Mouse (Mus musculus): ENCODE data around the gene Foxi1. TPM values are rescaled to one million over a fixed set of nuclear protein-coding genes. Genes with fewer than 3 reads are reported as not detected.

Gene Foxi1
- polyA plus RNA-seq, 1 experiment from 2014 or later = 9.3 TPM

DNA sequence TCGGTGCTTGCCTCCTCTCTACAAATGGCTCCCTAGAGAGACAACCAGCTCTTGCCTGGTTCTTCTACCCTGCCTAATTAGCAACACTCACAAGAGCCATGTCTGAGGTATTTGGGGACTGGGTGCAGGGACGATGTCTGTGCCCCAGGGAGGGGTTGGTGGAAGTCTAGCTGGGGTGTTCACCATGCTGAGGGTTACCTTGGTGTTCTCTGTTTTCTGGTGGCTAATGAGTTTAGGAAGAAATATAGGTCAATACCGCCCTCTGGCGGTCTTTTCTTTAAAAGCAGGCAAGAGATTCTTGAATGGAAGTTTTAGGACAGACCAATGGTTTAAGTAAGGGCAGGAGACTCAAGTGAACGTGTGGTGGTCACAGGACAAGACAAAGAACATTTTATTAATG, 5.0 kb upstream of the Foxi1 start:
- no peak overlapping the region for H3K4me3 ChIP-seq (ENCODE audit: low read length)
- H3K36me3 ChIP-seq (ENCODE audit: control insufficient read depth, insufficient read depth, low read length) = no peaks in the 10 kb centered on the region
- 0 out of 2 replicates have a peak, but pooled peaks have one; percentile 46 for ATAC-seq (ENCODE audit: low FRiP score, low TSS enrichment)
- no peak overlapping the region for H3K27ac ChIP-seq (ENCODE audit: low read depth, low read length)
- 24% methylated on average over 5 of the region's 5 CpGs for WGBS
- no peaks in the 10 kb centered on the region for H3K4me1 ChIP-seq (ENCODE audit: control insufficient read depth, insufficient read depth, low read length)
- no peaks in the 10 kb centered on the region for H3K9me3 ChIP-seq (ENCODE audit: control insufficient read depth, low read length)
- H3K9ac ChIP-seq (ENCODE audit: low read depth, low read length) = no peak overlapping the region
- H3K27me3 ChIP-seq (ENCODE audit: control insufficient read depth, insufficient read depth, low read length) = no peaks in the 10 kb centered on the region
- H3K4me2 ChIP-seq (replicated peaks; ENCODE audit: low read depth, low read length) = no peak overlapping the region

DNA sequence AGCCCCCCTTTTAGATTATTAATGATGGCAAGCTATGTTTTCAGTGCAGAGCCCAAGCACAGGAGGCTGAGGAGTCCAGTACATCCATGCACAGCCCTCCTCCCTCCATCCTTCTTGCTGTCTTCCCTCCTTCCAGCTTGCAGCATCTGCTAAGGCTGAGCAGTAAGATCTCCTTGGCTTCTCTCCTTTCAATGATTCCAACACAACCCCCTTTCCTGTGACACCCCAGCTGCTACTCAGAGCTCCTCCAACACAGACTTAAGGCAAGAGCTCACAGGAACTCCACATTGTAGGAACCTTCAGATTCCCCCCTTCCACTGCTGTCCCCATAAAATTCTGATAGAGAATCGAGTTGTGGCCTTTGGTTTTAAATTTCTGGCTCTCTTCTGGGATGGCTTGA, 5.1 kb downstream of the Foxi1 start:
- Histone ChIP-seq H3K9me3 (ENCODE audit: control insufficient read depth, low read length) (no peaks in the 10 kb centered on the region), H3K4me3 (ENCODE audit: low read length) (no peak overlapping the region), H3K27me3 (ENCODE audit: control insufficient read depth, insufficient read depth, low read length) (no peaks in the 10 kb centered on the region), H3K4me2 (replicated peaks; ENCODE audit: low read depth, low read length) (no peak overlapping the region), H3K27ac (ENCODE audit: low read depth, low read length) (no peak overlapping the region), H3K36me3 (ENCODE audit: control insufficient read depth, insufficient read depth, low read length) (no peaks in the 10 kb centered on the region), H3K9ac (ENCODE audit: low read depth, low read length) (no peak overlapping the region), H3K4me1 (ENCODE audit: control insufficient read depth, insufficient read depth, low read length) (no peaks in the 10 kb centered on the region)
- WGBS = 26% methylated on average over 1 of the region's 1 CpGs
- ATAC-seq (ENCODE audit: low FRiP score, low TSS enrichment) = no peak

DNA sequence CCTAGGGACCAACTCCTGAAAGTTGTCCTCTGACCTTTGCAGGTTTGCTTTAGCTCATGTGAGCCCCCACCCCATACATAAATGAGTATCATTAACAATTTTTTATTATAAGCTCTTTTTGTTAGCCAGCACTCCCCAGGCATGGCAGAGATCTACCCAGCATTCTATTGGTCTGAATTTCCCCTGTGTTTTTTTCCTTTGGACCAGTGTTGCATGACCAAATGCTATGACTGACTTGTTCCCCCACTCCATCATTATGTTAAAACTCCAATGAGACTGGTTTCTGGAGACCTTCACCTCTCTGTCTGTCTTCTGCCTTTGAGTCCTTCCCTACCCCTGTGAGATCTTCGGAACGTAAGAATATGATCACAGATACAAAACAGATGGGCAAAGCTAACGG, 12.7 kb downstream of the Foxi1 start:
- no peak overlapping the region for H3K4me3 ChIP-seq (ENCODE audit: low read length)
- no peak for ATAC-seq (ENCODE audit: low FRiP score, low TSS enrichment)
- no peak overlapping the region for H3K27ac ChIP-seq (ENCODE audit: low read depth, low read length)

DNA sequence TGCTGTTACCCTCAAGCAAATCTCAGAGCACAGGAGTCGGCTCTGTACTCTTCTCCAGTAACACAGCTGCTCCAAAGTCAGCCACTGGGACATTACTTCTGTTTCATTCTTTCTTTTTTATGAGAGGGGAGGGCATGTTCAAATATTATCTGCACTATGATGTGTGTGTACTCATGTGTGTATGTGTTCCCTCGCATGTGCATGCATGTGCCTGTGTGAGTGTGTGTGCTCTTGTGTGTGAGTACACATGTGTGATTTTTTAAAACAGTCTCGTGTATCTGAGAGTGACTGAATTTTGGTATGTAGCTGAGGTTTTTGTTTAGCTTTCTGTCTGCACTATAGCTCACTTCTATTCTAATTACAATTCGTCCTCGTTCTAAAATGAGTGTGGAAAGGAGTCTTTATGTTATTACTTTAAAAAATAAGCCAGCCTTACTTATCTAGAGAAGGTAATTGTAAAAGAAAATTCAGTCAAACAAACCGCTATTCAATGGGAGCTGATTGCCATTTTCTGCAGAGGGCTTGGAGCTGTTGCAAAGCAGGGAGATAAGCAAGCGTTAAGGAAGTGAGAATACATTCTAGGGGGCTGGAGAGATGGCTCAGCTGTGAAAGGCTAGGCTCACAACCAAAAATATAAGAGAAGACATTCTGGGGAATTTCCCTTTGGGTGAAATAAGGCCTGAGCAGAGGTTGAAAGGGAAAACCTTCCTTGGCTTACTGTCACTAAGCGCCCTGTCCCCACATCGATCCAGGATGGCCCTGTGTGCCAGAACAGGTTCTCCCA, 13.5 kb downstream of the Foxi1 start:
- 63% methylated on average over 9 of the region's 9 CpGs for WGBS
- no peak overlapping the region for H3K4me3 ChIP-seq (ENCODE audit: low read length)
- H3K27me3 ChIP-seq (ENCODE audit: control insufficient read depth, insufficient read depth, low read length) = no peaks in the 10 kb centered on the region
- no peaks in the 10 kb centered on the region for H3K36me3 ChIP-seq (ENCODE audit: control insufficient read depth, insufficient read depth, low read length)
- H3K27ac ChIP-seq (ENCODE audit: low read depth, low read length) = no peak overlapping the region
- no peak overlapping the region for H3K9ac ChIP-seq (ENCODE audit: low read depth, low read length)
- ATAC-seq (ENCODE audit: low FRiP score, low TSS enrichment) = no peak
- no peaks in the 10 kb centered on the region for H3K4me1 ChIP-seq (ENCODE audit: control insufficient read depth, insufficient read depth, low read length)
- no peaks in the 10 kb centered on the region for H3K9me3 ChIP-seq (ENCODE audit: control insufficient read depth, low read length)
- H3K4me2 ChIP-seq (replicated peaks; ENCODE audit: low read depth, low read length) = no peak overlapping the region

More for the DNA sequence above, 12.7 kb downstream of the Foxi1 start:
- H3K36me3 ChIP-seq (ENCODE audit: control insufficient read depth, insufficient read depth, low read length) = no peaks in the 10 kb centered on the region
- H3K4me2 ChIP-seq (replicated peaks; ENCODE audit: low read depth, low read length) = no peak overlapping the region
- H3K4me1 ChIP-seq (ENCODE audit: control insufficient read depth, insufficient read depth, low read length) = no peaks in the 10 kb centered on the region
- H3K9ac ChIP-seq (ENCODE audit: low read depth, low read length) = no peak overlapping the region
- 97% methylated on average over 3 of the region's 3 CpGs for WGBS
- no peaks in the 10 kb centered on the region for H3K27me3 ChIP-seq (ENCODE audit: control insufficient read depth, insufficient read depth, low read length)
- no peaks in the 10 kb centered on the region for H3K9me3 ChIP-seq (ENCODE audit: control insufficient read depth, low read length)

DNA sequence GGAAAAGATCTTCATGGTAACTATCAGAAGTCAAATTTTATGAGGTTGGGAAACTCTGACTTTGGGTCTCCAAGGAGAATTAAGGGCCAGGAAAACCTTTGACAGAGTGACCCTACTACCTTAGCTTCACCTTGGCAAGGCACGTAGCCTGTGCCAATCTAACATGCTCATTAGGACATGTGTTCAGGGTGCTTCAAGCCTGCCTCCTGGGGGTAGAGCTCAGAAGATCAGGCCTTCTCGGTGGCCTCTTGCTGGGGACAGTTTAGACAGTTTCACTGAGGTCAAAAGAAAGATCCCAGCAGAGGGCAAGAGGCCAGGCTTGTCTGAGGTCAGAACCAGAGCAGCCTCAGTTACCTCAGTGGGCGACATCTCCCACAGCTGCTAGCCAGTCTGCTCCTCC, 14.2 kb downstream of the Foxi1 start:
- ATAC-seq (ENCODE audit: low FRiP score, low TSS enrichment) = no peak
- no peak overlapping the region for H3K27ac ChIP-seq (ENCODE audit: low read depth, low read length)
- 42% methylated on average over 3 of the region's 3 CpGs for WGBS
- no peaks in the 10 kb centered on the region for H3K36me3 ChIP-seq (ENCODE audit: control insufficient read depth, insufficient read depth, low read length)
- no peaks in the 10 kb centered on the region for H3K9me3 ChIP-seq (ENCODE audit: control insufficient read depth, low read length)
- no peak overlapping the region for H3K9ac ChIP-seq (ENCODE audit: low read depth, low read length)
- no peaks in the 10 kb centered on the region for H3K4me1 ChIP-seq (ENCODE audit: control insufficient read depth, insufficient read depth, low read length)
- H3K27me3 ChIP-seq (ENCODE audit: control insufficient read depth, insufficient read depth, low read length) = no peaks in the 10 kb centered on the region
- H3K4me3 ChIP-seq (ENCODE audit: low read length) = no peak overlapping the region
- no peak overlapping the region for H3K4me2 ChIP-seq (replicated peaks; ENCODE audit: low read depth, low read length)

DNA sequence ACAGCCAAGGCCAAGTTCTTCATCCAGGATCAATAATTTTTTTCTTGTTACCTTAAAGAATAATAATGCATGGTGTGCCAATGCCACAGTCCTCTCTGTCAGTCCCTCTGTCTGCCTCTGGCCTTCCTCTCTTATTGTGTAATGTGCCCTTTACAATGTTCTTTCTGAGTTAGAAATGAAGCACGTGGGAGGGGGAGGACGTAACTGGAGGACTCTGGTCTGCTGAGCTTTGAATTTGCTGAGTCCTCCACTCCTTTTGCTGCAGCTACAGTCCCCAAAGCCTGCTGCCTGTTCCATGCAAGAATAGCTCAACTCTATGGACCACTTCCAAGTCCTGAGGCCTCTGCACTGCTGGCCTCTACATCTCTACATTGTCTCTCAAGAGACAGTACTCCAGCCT, 23.6 kb downstream of the Foxi1 start:
- Histone ChIP-seq H3K4me3 (ENCODE audit: low read length) (no peak overlapping the region), H3K4me2 (replicated peaks; ENCODE audit: low read depth, low read length) (no peak overlapping the region), H3K36me3 (ENCODE audit: control insufficient read depth, insufficient read depth, low read length) (no peaks in the 10 kb centered on the region), H3K4me1 (ENCODE audit: control insufficient read depth, insufficient read depth, low read length) (0 out of 2 replicates have a peak, but pooled peaks cover 3% of the 10 kb centered on the region), H3K9me3 (ENCODE audit: control insufficient read depth, low read length) (no peaks in the 10 kb centered on the region), H3K27ac (ENCODE audit: low read depth, low read length) (no peak overlapping the region), H3K9ac (ENCODE audit: low read depth, low read length) (no peak overlapping the region), H3K27me3 (ENCODE audit: control insufficient read depth, insufficient read depth, low read length) (no peaks in the 10 kb centered on the region)
- WGBS = 57% methylated on average over 2 of the region's 2 CpGs
- ATAC-seq (ENCODE audit: low FRiP score, low TSS enrichment) = no peak

DNA sequence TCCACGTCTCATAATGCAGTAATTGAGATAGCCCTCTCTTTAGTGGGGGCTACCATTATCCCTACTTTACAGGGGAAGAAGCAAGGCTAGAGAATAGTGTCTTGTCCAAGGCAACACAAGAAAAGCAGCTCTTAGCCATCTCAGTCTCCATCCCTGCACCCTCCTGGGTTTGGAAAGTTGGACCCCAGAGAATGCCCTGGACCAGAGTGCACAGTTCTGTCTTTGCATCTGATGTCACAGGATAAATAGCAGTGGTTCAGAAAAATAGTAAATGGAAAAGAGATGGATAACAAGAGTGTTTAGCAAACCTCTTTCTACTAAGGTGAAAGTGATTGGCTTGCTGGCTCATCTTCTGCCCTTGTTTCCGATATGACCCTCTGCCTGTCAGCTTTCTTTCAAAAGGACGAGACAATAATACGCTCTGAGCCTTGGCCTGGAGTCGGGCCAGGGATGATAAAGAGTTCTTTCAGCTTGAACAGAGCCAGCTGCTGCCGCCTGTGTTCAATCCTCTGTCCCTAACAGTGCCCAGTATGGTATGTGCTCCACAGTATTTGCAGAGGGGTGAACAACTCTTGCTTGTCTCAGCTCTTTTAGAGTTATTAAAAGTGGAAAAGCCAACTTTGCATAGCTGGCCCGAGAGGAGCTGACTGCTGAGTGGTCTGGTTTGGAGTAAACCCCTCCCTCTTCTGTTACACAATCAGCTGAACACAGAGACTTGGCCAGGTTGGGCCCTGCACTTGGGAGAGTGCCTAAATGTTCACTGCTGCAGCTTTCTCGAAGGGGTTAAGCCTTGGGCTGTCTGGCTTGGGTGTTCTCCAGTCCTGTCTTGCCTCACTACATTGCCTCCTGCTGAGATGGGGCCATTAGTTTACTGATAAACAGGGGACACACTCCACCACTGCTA, 26.4 kb downstream of the Foxi1 start:
- H3K4me2 ChIP-seq (replicated peaks; ENCODE audit: low read depth, low read length) = no peak overlapping the region

DNA sequence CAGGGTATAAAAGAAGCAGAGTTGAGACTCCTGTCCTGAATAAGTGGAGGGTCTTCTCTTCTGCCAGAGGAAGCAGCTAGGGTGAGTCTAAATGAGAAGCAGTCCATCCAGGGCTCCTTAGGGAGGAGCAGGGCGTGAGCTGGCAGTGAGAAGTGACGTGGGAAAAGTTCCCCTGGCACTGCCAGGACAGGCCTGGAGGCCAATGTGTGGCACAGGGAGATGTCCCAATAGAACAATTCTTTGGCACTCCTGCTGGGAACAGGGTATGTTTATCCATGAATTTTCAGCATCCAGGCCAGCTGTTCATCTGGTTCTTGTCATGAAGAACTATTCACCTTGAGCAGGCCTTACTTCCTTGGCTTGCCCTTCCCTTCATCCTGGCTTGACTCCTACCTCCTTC, 29.1 kb downstream of the Foxi1 start:
- Histone ChIP-seq H3K9me3 (ENCODE audit: control insufficient read depth, low read length) (no peaks in the 10 kb centered on the region), H3K27ac (ENCODE audit: low read depth, low read length) (no peak overlapping the region), H3K36me3 (ENCODE audit: control insufficient read depth, insufficient read depth, low read length) (no peaks in the 10 kb centered on the region), H3K27me3 (ENCODE audit: control insufficient read depth, insufficient read depth, low read length) (no peaks in the 10 kb centered on the region), H3K4me1 (ENCODE audit: control insufficient read depth, insufficient read depth, low read length) (0 out of 2 replicates have a peak, but pooled peaks cover 3% of the 10 kb centered on the region), H3K4me2 (replicated peaks; ENCODE audit: low read depth, low read length) (no peak overlapping the region), H3K4me3 (ENCODE audit: low read length) (no peak overlapping the region), H3K9ac (ENCODE audit: low read depth, low read length) (no peak overlapping the region)
- no peak for ATAC-seq (ENCODE audit: low FRiP score, low TSS enrichment)
- 89% methylated on average over 2 of the region's 2 CpGs for WGBS

More for the DNA sequence above, 26.4 kb downstream of the Foxi1 start:
- Histone ChIP-seq H3K27ac (ENCODE audit: low read depth, low read length) (peak overlapping the region; percentile 37; the same call in 1 of the 2 replicates), H3K9me3 (ENCODE audit: control insufficient read depth, low read length) (no peaks in the 10 kb centered on the region), H3K36me3 (ENCODE audit: control insufficient read depth, insufficient read depth, low read length) (no peaks in the 10 kb centered on the region), H3K4me1 (ENCODE audit: control insufficient read depth, insufficient read depth, low read length) (0 out of 2 replicates have a peak, but pooled peaks cover 3% of the 10 kb centered on the region), H3K4me3 (ENCODE audit: low read length) (no peak overlapping the region), H3K9ac (ENCODE audit: low read depth, low read length) (no peak overlapping the region), H3K27me3 (ENCODE audit: control insufficient read depth, insufficient read depth, low read length) (no peaks in the 10 kb centered on the region)
- peak; percentile 82; the same call in 1 of the 2 replicates for ATAC-seq (ENCODE audit: low FRiP score, low TSS enrichment)
- WGBS = 51% methylated on average over 8 of the region's 8 CpGs

DNA sequence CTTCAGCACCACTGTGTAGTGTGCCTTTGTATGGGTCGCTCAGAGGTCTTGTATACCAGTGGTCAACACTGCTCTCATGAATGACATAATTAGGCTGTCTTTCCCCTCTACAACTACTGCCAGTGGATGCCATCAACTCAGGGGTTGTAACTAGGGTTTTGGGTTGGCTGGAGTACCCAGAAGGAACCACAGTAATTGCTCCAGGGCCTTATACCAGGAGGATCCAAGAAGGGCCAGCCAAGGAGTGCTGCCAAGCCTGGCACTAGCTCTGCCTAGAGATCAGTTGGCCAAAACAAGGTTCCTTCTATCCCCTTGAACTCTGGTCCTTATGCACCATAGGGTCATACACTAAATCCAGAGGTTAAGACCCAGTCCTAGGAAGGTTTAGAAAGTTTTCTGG, 31.5 kb downstream of the Foxi1 start:
- ATAC-seq (ENCODE audit: low FRiP score, low TSS enrichment) = no peak
- Histone ChIP-seq H3K27me3 (ENCODE audit: control insufficient read depth, insufficient read depth, low read length) (no peaks in the 10 kb centered on the region), H3K36me3 (ENCODE audit: control insufficient read depth, insufficient read depth, low read length) (no peaks in the 10 kb centered on the region), H3K9ac (ENCODE audit: low read depth, low read length) (no peak overlapping the region), H3K4me2 (replicated peaks; ENCODE audit: low read depth, low read length) (no peak overlapping the region), H3K27ac (ENCODE audit: low read depth, low read length) (no peak overlapping the region), H3K4me3 (ENCODE audit: low read length) (no peak overlapping the region), H3K4me1 (ENCODE audit: control insufficient read depth, insufficient read depth, low read length) (no peaks in the 10 kb centered on the region), H3K9me3 (ENCODE audit: control insufficient read depth, low read length) (no peaks in the 10 kb centered on the region)
- 85% methylated on average over 1 of the region's 1 CpGs for WGBS
